10 mouse cellular contexts compared by ENCODE assay signal in genomic region chr5:102874605-102875298, GRCm38 (mm10).
DNase-seq lines count a peak whose midpoint lies in the region; ATAC-seq and TF ChIP-seq lines count a peak whose summit lies in the region.
"Had no signal": no experiment of that assay in that cellular context is flagged by ENCODE, and none has a peak within 500 bp of the region (broad histone marks: within the 10 kb centered on the region; RNA-seq: fewer than 3 reads in every experiment).

No protein-coding gene starts in this region.

- 36% methylated on average over 11 of the region's 11 CpGs for WGBS in embryonic facial prominence, embryonic 13.5 days
- 36% methylated on average over 11 of the region's 11 CpGs for WGBS in heart, postnatal 0 days
- 42% methylated on average over 11 of the region's 11 CpGs for WGBS in kidney, postnatal 0 days
- 39% methylated on average over 11 of the region's 11 CpGs for WGBS in liver, embryonic 11.5 days

- DNase-seq in adrenal gland, postnatal 10 days: peak; percentile 59
- DNase-seq in heart, postnatal 0 days (ENCODE audit: low spot score): peak; percentile 68
- DNase-seq in kidney, postnatal 0 days (ENCODE audit: low spot score): peak; percentile 94
- no peak for DNase-seq in liver, embryonic 11.5 days (ENCODE audit: low spot score)
- DNase-seq in retina, postnatal 1 day: peak; percentile 84
- no peak for DNase-seq in natural killer cell, adult 2 months (ENCODE audit: low spot score in 2 of 2)

- H3K4me3 ChIP-seq in embryonic facial prominence, embryonic 13.5 days: no peak overlapping the region
- H3K4me3 ChIP-seq in heart, postnatal 0 days (ENCODE audit: low read depth, low read length): no peak overlapping the region
- no peak overlapping the region for H3K4me3 ChIP-seq in kidney, postnatal 0 days (replicated peaks; ENCODE audit: low read depth, low read length)
- no peak overlapping the region for H3K4me3 ChIP-seq in liver, embryonic 11.5 days (ENCODE audit: low read depth, low read length)
- H3K4me3 ChIP-seq: embryonic facial prominence, embryonic 12.5 days; neural tube, embryonic 12.5 days had no signal

- H3K4me2 ChIP-seq in embryonic facial prominence, embryonic 13.5 days: 0 out of 2 replicates have a peak overlapping the region, but pooled peaks have one; percentile 9
- H3K4me2 ChIP-seq in heart, postnatal 0 days (ENCODE audit: low read depth, low read length): no peak overlapping the region
- H3K4me2 ChIP-seq in kidney, postnatal 0 days (ENCODE audit: low read length): no peak overlapping the region
- H3K4me2 ChIP-seq in liver, embryonic 11.5 days: no peak overlapping the region
- H3K4me2 ChIP-seq: embryonic facial prominence, embryonic 12.5 days; neural tube, embryonic 12.5 days had no signal

- peaks cover 10% of the 10 kb centered on the region; the same call in 1 of the 2 replicates for H3K4me1 ChIP-seq in embryonic facial prominence, embryonic 13.5 days
- H3K4me1 ChIP-seq in heart, postnatal 0 days (ENCODE audit: control insufficient read depth, insufficient read depth): no peaks in the 10 kb centered on the region
- no peaks in the 10 kb centered on the region for H3K4me1 ChIP-seq in kidney, postnatal 0 days (replicated peaks; ENCODE audit: insufficient read depth, low read length)
- H3K4me1 ChIP-seq in liver, embryonic 11.5 days (replicated peaks; ENCODE audit: control insufficient read depth, insufficient read depth, low read length): no peaks in the 10 kb centered on the region
- H3K4me1 ChIP-seq: neural tube, embryonic 12.5 days had no signal

- H3K27ac ChIP-seq in embryonic facial prominence, embryonic 13.5 days: no peak overlapping the region
- no peak overlapping the region for H3K27ac ChIP-seq in heart, postnatal 0 days (ENCODE audit: low read depth)
- no peak overlapping the region for H3K27ac ChIP-seq in kidney, postnatal 0 days
- no peak overlapping the region for H3K27ac ChIP-seq in liver, embryonic 11.5 days (ENCODE audit: low read depth, low read length)
- H3K27ac ChIP-seq: embryonic facial prominence, embryonic 12.5 days; neural tube, embryonic 12.5 days had no signal

- H3K9me3 ChIP-seq in embryonic facial prominence, embryonic 13.5 days: no peaks in the 10 kb centered on the region
- no peaks in the 10 kb centered on the region for H3K9me3 ChIP-seq in heart, postnatal 0 days (replicated peaks; ENCODE audit: control insufficient read depth, low read length)
- H3K9me3 ChIP-seq in kidney, postnatal 0 days (replicated peaks; ENCODE audit: low read length): no peaks in the 10 kb centered on the region
- no peaks in the 10 kb centered on the region for H3K9me3 ChIP-seq in liver, embryonic 11.5 days (ENCODE audit: control insufficient read depth, low read length)
- H3K9me3 ChIP-seq: embryonic facial prominence, embryonic 12.5 days; neural tube, embryonic 12.5 days had no signal

- no peak for TF ChIP-seq EP300 in heart, postnatal 0 days (IDR thresholded peaks at IDR 0.05; ENCODE audit: low read depth)

- H3K9ac ChIP-seq in embryonic facial prominence, embryonic 13.5 days: no peak overlapping the region
- H3K9ac ChIP-seq in heart, postnatal 0 days (replicated peaks; ENCODE audit: low read depth, low read length): no peak overlapping the region
- H3K9ac ChIP-seq in kidney, postnatal 0 days (ENCODE audit: low read depth, low read length): no peak overlapping the region
- H3K9ac ChIP-seq in liver, embryonic 11.5 days (ENCODE audit: low read depth, low read length): no peak overlapping the region
- H3K9ac ChIP-seq: embryonic facial prominence, embryonic 12.5 days; neural tube, embryonic 12.5 days had no signal

- peak; percentile 60 for ATAC-seq in CD4-positive, CD25-positive, alpha-beta regulatory T cell, adult 4 months
- no peak for ATAC-seq in embryonic facial prominence, embryonic 13.5 days (ENCODE audit: insufficient number of reproducible peaks, insufficient read depth, low FRiP score, low TSS enrichment, low read depth)
- peak; percentile 49; the same call in 1 of the 2 replicates for ATAC-seq in heart, postnatal 0 days (ENCODE audit: insufficient read depth, low read depth)
- 0 out of 2 replicates have a peak, but pooled peaks have one; percentile 12 for ATAC-seq in kidney, postnatal 0 days (replicated peaks; ENCODE audit: low FRiP score, low read depth)
- 0 out of 2 replicates have a peak, but pooled peaks have one; percentile 34 for ATAC-seq in liver, embryonic 11.5 days (replicated peaks; ENCODE audit: low FRiP score)

- H3K36me3 ChIP-seq in embryonic facial prominence, embryonic 13.5 days: peaks cover 7% of the 10 kb centered on the region; the same call in 1 of the 2 replicates
- no peaks in the 10 kb centered on the region for H3K36me3 ChIP-seq in heart, postnatal 0 days (replicated peaks; ENCODE audit: control insufficient read depth, insufficient read depth, low read length)
- peaks cover 22% of the 10 kb centered on the region; the same call in 1 of the 2 replicates for H3K36me3 ChIP-seq in kidney, postnatal 0 days (ENCODE audit: insufficient read depth, low read length)
- H3K36me3 ChIP-seq in liver, embryonic 11.5 days (ENCODE audit: control insufficient read depth, insufficient read depth, low read length): no peaks in the 10 kb centered on the region
- H3K36me3 ChIP-seq: embryonic facial prominence, embryonic 12.5 days; neural tube, embryonic 12.5 days had no signal

- H3K27me3 ChIP-seq in embryonic facial prominence, embryonic 13.5 days: no peaks in the 10 kb centered on the region
- H3K27me3 ChIP-seq in heart, postnatal 0 days (ENCODE audit: control insufficient read depth, insufficient read depth, low read length): no peaks in the 10 kb centered on the region
- H3K27me3 ChIP-seq in kidney, postnatal 0 days (ENCODE audit: insufficient read depth, low read length): no peaks in the 10 kb centered on the region
- H3K27me3 ChIP-seq in liver, embryonic 11.5 days (replicated peaks; ENCODE audit: control insufficient read depth, insufficient read depth, low read length): no peaks in the 10 kb centered on the region
- H3K27me3 ChIP-seq: embryonic facial prominence, embryonic 12.5 days; neural tube, embryonic 12.5 days had no signal

- TF ChIP-seq CTCF in heart, postnatal 0 days (IDR thresholded peaks at IDR 0.05; ENCODE audit: low read depth): peak; percentile 87
- TF ChIP-seq CTCF in kidney, postnatal 0 days (IDR thresholded peaks at IDR 0.05; ENCODE audit: low read depth): peak; percentile 92

Comparison
In these comparisons a context has a peak if more than half of its experiments do, and no peak if none do; other contexts are left out.
1. DNase-seq: peak in adrenal gland, postnatal 10 days (single experiment), heart, postnatal 0 days (single experiment), kidney, postnatal 0 days (single experiment) and retina, postnatal 1 day (single experiment); none in liver, embryonic 11.5 days (single experiment) and natural killer cell, adult 2 months (0 of 2).